Mouse (Mus musculus) ovary, adult 10 weeks (tissue): ENCODE data around the gene Ctps2. TPM values are rescaled to one million over a fixed set of nuclear protein-coding genes. Genes with fewer than 3 reads are reported as not detected.

ENCODE experiments used
- polyA plus RNA-seq: library from polyadenylated mRNA; stranded (reverse); fragments of 350-450 nt; fragmentation: Illumina TruSeq; extraction: RNeasy Lipid Tissue Mini Kit (QIAGEN cat#74804); gene quantifications from one replicate; pipeline ENCODE4 v1.2.3, GENCODE M21; 2014

Gene Ctps2
- polyA plus RNA-seq, result 242 TPM

DNA sequence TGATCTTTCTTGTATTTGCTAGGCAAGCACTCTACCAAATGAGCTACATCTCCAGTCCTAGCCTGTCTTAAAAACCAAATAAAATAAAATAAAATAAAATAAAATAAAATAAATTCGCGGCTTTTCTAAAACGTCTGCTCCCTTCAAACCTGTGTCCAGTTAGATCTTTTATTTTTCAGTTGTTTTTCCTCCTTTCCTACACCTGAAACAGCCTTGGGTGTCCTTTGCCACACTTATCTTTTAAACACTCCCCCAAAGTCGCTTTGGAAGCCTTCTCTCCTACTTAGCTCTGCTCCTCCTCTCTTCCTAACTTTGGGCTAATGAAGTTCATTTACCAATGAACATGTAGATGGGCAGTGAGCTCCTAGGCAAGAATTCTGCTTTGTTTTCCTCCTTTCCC lies at the start of gene Ctps2:
Ctps2 (plus strand) TSS at position 301 of the 400 bp plus-strand sequence.

GRCm38 (mm10) chrX:162887931-162888511 lies 13.0 kb upstream of the Ctps2 start, which contains the start of gene Syap1:
Gene Syap1 (minus strand): TSS chrX:162888447.

GRCm38 (mm10) chrX:162964383-162964782 lies 63.3 kb downstream of the Ctps2 start, which contains the start of gene S100g:
Gene S100g (minus strand): TSS chrX:162964599.

Other genes starting within 250 kb of the Ctps2 start
- gene Rbbp7, start 140.8 kb upstream of the Ctps2 start, polyA plus RNA-seq, result 1,179 TPM
- gene Txlng, start 71.8 kb upstream of the Ctps2 start, polyA plus RNA-seq, result 52.7 TPM
- 309 TPM for gene Syap1, start 12.8 kb upstream of the Ctps2 start, polyA plus RNA-seq
- gene S100g, start 63.4 kb downstream of the Ctps2 start, polyA plus RNA-seq, result 11.6 TPM